Mouse (Mus musculus): Measurements from ENCODE around the gene Adgrg3. TPM values are rescaled to one million over a fixed set of nuclear protein-coding genes. Genes with fewer than 3 reads are reported as not detected.
A peak's percentile ranks its signal among the peaks of the same experiment; 100 is the strongest.

The Adgrg3 gene
- total RNA-seq, 2 experiments from 2014 or later, result 0.70 to 1.3 TPM

DNA sequence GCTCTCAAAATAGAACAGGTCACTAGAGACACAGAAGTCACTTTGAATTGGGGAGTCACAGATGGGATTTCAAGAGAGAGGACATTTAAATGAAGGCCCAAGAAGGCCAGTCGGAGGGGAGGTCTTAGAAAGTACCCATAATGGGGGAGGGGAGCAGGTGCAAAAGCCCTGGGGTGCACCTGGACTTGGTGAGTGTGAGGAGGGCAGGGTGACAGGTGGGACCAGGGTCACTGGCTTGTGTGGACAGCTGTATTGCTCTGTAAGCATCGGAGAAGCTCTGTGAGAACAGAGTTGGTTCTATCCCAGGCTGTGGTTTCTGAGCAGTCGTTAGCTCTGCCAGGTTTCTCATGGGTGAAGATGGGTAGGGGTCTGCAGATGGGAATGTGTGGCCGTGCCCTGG is 25.5 kb upstream of the Adgrg3 start:
- intact Hi-C loops (cut with DNase I), result no loop called here
- DNase-seq (ENCODE audit: low spot score), result no peak

DNA sequence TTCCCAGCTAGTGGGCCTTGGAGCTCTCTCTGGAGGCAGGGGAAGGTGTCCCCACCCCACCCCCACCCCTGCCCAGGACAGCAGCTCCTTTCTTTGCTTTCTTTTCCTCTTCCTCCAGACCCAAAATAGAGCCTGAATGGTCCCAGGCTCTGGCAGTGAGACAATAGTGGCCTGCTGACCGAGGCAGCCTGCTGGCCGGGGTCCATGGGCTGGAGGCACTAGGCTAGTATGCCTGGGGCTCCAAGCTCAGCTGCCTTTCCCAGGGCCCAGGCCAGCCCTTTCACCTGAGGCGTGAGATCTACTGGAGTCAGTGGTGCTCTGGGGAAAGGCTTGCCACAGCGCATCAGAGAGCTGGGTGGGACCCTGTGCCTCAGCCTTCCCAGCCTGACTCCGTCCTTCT is 25.0 kb upstream of the Adgrg3 start:
- DNase-seq (ENCODE audit: low spot score), result peak; percentile 71
- intact Hi-C loops (cut with DNase I), result no loop called here

DNA sequence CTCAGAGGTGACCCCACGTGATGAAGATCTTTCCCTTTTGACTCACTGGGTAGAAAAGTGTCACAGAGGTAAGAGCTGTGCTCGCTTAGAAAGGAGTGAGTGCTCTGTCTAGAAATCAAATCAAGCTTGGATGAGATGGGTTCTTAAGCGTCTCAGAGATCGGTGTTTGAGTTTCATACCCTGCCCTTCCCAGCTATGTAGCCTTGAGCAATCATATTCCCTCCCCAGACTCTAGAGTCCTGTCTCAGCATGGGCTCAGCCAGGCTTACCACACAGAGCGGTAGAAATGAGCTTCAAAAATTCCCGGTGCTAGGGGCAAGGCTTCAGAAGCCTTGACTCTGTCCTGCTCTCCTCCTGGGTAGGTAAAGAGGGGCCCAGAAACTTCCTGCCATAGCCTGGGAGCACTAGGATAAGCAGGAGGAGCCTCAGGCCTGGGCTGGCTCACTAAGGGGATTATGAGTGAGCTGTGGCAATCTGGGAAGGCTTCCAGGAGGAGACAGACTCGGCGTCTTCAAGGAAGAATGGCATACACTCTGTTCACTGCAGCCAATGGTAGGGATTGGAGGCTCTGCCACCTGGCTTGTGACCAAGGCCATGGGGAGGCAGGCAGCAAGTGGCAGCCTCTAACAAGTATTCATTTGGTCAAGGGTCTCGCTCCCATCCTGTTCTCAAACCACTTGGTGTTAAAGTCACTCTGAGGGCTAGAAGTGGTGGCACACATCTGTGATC is 24.3 kb upstream of the Adgrg3 start:
- intact Hi-C loops (cut with DNase I), result no loop called here

DNA sequence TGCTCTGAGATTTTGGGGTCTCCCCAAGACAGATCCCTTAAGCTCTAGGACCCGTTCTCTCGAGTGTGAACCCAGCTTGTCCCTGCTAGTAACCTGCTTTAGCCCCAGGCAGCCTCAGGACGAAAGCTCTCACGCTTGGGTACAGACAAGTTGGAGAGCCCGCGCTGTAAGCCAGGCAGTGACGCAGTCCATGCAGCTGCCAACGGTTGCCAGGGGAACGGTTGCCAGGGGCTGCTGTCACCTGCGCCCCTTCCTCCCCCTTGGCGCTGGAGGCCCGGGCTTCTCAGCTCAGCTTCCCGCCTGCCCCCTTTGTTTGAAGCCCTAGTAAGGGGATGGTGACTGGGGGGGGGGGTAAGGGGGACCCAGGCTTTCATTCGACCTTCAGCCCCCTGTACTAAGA is 23.5 kb upstream of the Adgrg3 start:
- intact Hi-C loops (cut with DNase I), result no loop called here
- no peak for DNase-seq (ENCODE audit: low spot score)

More for the DNA sequence above, 24.3 kb upstream of the Adgrg3 start:
- DNase-seq (ENCODE audit: low spot score), result no peak

DNA sequence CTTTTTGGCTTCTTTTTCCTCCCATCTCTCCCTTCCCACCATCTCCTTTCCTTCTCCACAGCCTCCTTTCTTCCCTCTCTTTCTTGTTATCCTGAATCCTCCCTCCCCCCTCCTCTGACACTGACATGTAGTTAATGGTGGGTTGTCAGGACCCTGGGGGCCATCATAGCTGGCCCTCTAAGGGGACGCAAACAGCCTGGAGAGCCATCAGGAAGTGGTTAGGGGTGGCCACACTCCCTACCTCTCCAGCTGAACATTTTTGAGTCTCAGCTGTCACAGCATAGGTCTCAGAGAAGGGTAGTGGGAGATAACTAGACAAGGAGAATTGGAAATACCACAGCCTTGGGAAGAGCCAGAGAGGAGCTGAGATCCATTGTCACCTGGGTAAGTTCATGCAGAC is 23.0 kb upstream of the Adgrg3 start:
- no peak for DNase-seq (ENCODE audit: low spot score)
- intact Hi-C loops (cut with DNase I), result no loop called here

DNA sequence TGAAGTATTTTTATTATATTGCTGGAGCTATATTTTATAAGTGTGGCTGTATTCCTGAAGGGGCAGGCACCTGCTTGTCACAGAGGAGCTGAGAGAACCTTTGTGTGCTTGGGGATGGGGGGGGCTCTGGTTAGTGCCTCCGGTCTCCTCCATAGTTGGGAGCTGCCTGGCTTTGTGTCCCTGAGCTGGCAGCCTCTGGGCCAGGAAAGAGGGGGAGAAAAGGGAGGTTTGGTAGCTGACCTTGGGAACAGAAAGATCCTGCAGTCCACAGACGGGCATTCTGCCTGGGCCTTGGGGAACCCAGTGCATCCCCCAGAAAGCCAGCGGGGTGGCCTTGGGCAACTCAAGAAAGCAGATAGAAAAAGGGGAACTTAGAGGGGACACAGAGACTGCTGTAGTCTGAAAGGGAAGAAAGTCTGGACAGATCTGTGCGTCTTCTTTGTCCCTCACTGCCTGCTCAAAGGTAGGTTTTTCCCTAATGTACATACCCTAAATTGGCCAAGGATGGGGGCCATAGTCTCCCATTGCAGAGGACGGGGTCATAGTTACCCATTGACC is 22.1 kb upstream of the Adgrg3 start:
- intact Hi-C loops (cut with DNase I), result no loop called here
- DNase-seq (ENCODE audit: low spot score), result no peak

DNA sequence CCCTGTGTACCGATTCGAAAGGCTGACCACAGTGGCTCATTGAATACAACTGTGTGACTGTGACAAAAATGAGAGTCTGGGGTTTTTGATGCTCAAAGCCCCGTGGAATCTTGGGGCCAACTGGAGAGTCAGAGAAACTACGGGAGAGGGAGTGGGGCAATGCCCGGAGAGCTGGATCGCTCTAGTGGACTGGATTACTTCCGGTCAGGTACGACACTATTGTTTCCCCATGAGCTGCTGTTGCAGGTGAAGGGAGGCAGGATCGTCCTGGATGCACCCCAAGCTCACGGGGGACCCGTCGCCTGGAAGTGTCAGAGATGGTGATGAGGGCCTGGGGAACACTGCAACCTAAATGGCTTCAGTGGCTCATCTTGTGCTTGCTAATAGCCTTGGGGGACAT is 21.5 kb upstream of the Adgrg3 start:
- no peak for DNase-seq (ENCODE audit: low spot score)
- intact Hi-C loops (cut with DNase I), result no loop called here

DNA sequence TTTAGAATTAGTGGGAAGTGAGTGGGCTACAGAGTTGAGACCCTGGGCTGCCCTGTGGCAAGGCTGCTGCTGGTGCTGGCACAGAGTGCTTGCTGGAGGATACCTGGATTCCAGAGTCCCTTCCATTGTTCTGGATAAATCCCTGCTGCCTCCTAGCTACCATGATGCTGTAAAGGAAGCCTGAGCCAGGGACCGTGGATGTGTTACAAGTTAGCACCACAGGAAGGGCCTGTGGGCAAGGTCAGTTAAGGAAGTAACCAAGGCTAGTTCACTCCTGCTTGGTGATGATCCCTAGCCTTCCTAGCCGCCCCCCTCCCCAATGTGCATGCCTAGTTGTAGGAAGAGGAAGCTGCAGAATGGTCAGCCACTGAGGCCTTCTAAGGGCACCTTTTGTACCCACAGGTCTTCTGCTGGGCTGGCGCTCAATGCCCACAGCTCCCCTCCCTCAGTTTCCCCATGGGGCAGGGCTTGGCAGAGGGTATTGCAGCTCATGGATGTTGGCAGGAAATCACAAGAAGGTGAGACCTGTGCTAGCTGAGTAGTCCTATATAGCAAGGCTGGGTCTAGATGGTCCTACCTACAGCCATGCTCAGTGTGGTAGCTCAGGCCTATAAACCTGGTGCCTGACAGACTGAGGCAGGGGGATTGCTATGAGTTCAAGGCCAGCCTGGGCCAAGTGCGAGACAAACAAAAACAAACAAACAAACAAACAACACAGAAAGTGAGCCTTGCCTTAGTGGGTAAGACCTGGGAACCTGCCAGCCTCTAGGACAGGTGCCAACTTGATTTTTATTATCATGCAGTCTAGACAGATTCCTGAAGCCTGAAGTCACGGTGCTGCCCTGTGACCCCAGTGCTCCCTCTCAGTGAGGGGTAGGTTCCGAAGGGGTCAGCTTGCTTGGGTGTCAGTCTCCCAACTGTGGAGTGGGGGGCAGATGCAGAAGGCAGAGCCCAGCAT is 20.3 kb upstream of the Adgrg3 start:
- DNase-seq (ENCODE audit: low spot score), result no peak
- intact Hi-C loops (cut with DNase I), result no loop called here

DNA sequence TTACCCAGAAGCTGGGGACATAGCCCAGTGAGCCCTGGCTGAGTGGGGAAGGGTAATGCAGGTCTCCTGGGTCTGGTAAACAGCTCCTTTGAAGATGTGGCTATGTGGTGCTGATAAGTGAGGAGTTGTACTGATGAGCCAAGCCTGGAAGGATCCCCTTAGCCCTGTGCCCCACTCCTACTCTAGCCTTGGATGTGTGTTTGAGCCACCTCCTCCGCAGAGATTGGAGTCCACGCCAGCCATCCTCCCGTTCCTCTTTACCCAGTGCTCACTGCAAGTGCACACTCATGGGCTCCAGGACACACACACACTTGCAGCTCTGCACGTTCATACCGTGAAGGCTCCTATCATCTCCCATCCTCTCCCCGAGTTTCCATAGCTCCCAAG is 19.6 kb upstream of the Adgrg3 start:
- intact Hi-C loops (cut with DNase I), result no loop called here
- DNase-seq (ENCODE audit: low spot score), result no peak

DNA sequence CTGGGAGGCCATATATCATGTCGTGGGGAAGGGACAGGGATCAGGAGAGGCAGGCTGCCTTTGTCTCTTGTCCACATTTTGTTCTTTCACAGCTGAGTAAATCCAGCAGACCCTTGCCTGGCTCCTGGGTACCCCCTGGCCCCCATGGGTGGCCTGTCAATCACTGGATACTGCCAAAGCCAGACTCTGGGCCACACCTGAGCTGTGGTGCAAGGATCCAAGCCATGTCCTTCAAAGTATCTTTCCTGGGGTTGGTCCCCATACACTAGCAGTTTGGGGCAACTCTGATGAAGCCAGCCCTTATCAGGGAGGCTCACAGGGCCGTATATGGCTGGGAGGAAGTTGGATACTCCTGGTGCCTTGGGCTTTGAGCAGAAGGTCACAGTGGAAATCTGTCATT is 19.1 kb upstream of the Adgrg3 start:
- no peak for DNase-seq (ENCODE audit: low spot score)
- intact Hi-C loops (cut with DNase I), result no loop called here

DNA sequence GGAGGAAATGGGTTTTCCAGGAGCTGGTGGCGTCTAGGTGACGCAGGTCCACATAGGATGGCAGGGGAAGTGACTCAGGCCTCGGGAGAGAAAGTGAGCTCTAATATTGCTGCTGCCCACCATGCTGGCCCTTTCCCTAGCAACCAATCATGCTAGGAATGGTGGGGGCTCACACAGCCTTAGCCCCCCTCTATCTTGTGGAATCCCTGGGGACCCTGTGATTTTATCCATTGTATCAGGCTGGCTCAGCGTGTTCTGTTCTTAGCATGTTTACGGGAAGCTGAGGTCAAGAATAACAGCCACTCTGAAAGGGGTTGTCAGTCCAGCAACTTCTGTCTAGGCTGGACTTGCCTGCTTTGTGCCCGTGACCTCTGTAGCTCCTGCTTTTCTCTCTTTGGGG is 18.5 kb upstream of the Adgrg3 start:
- peak; percentile 70 for DNase-seq (ENCODE audit: low spot score)
- intact Hi-C loops (cut with DNase I), result no loop called here

DNA sequence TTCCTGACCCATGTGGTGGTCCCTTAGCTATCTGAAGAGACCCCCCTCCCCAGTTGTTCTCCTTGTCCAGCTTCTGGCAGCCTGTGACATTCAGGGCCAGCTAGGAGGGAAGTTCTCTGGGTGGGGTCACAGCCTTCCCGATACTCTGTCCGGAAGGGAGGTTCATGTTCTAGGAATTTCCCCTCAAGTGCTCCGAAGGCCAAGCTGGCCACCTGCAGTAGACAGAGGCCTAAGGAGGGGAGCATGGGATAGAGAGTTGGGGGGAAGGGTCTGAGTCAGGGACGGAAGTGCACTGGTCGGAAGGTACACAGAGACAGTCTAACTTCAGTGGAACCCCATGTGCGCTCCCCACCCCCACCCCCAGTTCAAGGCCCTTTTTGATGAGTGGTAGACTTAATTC is 17.5 kb upstream of the Adgrg3 start:
- peak; percentile 64 for DNase-seq (ENCODE audit: low spot score)
- intact Hi-C loops (cut with DNase I), result loop anchor here (5.0 kb wide), 1 partner anchor 77 kb away; no protein-coding TSS in a partner anchor

DNA sequence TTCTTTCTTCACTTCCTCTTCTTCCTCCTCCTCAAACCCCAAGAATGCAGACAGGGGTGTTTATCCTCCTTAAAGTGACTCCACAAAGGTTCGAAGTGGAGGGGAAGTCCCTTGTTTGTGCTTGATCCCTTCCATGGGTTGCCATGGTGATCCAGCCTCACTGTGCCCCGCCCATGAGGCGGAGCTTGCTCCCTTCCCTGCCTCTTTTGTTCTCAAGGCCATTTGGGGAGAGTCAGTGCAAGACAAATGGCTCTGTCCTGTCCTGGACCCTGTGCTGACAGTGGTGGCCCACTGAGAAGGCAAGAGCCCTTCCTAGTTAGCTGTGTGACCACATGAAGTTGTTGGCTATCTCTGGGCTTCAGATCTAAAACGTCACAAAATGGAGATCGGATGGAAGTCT is 16.8 kb upstream of the Adgrg3 start:
- intact Hi-C loops (cut with DNase I), result loop anchor here (1.0 to 5.0 kb wide), 2 partner anchors 50 to 77 kb away; no protein-coding TSS in a partner anchor
- peak; percentile 68 for DNase-seq (ENCODE audit: low spot score)

DNA sequence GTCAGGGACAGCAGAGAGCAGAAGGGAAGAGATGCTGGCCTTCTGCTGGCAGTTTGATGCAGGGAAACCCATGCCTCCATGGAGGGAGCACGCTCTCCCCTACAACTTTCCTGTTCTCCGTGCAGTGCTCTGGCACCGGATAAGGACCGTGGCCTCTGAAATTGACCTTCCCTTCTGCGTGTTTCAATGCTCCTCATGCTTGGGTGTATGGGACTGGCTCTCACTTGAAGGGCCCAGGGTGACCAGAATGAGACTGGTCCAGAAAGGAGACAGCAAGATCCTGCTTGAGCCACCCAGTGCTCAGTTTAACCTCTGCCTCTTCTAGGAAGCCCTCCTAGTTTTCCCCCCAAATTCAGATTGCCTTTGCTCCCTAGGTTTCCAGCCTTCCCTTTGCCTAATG is 16.3 kb upstream of the Adgrg3 start:
- DNase-seq (ENCODE audit: low spot score), result no peak
- intact Hi-C loops (cut with DNase I), result loop anchor here (1.0 to 5.0 kb wide), 2 partner anchors 51 to 76 kb away; no protein-coding TSS in a partner anchor

DNA sequence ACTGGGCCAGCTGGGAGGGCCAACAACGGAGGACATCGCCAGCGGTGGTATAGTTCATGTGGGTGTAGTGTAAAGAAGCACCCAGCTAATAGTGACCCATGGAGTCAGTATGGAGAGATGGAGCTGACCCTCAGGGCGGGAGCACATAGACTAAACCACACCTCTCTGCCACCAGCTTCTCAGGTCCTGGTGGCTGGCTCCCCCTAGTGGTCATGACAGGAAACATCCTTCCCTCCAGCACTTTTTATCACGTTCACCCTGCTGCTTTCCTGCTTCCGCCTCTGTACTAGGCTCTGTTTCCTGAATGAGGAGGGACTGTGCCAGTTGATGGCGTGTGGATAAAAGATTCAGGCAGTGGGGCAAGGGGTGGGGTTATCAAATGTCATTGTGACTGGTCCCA is 15.8 kb upstream of the Adgrg3 start:
- peak; percentile 68 for DNase-seq (ENCODE audit: low spot score)
- intact Hi-C loops (cut with DNase I), result loop anchor here (1.0 to 5.0 kb wide), 2 partner anchors 51 to 76 kb away; no protein-coding TSS in a partner anchor

DNA sequence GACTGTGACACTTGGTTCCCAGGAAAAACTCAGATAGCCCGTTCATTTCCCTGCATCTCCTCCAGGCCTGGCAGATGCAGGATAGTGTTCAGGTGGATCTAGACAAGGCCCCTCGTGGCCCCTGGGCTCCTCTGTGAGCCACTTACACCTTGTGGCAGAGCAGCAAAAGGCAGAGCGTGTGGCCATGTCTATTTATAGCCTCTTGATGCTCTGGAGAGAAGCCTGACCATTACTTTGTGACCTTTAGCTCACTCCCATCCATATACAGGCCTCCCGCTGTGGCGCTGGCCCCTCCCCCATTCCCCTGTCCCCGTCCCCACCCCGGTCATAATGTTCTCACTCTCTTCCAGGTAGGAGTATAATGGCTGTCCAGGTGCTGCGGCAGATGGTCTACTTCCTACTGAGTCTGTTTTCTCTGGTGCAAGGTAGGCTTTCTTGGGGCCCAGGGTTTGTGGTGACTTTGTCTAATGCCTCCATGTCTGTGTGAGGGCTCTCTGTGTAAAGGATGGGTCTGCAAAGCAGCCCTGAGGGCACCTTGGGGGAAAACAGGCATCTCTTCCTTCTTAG is 15.3 kb upstream of the Adgrg3 start:
- intact Hi-C loops (cut with DNase I), result loop anchor here (5.0 kb wide), 1 partner anchor 75 kb away; no protein-coding TSS in a partner anchor
- DNase-seq (ENCODE audit: low spot score), result no peak

DNA sequence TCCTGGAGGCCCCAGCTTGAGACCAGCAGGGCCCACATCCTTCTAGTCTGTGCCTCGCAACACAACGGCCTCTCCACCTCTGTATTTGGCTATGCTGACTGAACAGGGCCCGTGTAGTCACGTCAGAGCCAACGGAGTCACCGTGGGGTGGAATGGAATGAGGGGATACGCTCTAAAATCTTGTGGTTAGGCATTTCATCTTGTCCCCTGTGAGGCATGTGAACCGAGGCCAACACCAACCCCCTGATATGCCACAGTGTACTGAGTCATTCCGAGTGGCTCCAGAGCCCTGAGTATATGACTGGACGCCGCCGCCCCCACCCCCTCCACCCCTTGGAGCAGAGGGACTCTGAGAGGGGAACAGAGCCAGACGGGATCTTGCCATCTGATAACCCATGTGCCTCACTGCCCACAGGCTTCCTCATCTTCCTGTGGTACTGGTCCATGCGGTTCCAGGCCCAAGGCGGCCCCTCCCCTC is 5.0 kb upstream of the Adgrg3 start:
- no peak for DNase-seq (ENCODE audit: low spot score)
- intact Hi-C loops (cut with DNase I), result no loop called here

DNA sequence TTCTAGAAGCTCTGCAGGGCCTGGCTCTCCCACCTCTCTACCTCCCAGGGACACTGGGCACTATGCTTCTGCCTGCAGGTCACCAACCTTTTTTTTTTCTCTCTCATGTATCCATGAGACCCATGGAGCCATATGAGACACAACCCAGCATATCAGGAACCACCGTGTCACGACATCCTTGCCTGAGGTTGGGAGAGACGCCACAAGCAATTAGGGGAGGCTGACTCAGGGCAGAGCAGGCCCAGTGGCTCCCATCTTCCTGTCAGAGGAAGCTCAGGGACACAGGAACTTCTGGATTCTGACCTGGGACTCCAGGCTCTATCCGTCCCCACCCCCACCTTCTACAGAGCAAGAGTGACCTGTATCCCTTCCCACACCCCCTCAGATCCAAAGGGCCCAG is 1.6 kb upstream of the Adgrg3 start:
- DNase-seq (ENCODE audit: low spot score), result no peak
- intact Hi-C loops (cut with DNase I), result no loop called here

DNA sequence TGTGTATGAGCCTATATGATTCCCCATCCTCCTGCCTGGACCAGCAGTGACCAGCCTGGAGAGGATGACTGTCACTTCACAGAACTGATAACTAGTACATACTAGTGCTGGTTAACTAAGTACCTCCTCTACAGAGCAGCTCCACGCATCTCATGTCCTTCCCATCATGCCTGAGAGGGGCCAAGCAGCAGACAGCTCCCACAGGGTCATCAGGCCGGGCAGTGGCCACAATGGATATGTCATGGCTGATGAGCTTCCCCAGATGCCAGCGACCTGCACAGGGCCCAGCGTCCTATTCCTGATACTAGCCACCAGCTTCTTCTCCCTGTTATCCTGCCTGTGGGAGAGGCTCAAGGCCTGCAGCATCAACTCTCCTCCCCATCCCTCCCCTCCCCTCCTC is 808 bp upstream of the Adgrg3 start:
- no peak for DNase-seq (ENCODE audit: low spot score)
- intact Hi-C loops (cut with DNase I), result no loop called here

DNA sequence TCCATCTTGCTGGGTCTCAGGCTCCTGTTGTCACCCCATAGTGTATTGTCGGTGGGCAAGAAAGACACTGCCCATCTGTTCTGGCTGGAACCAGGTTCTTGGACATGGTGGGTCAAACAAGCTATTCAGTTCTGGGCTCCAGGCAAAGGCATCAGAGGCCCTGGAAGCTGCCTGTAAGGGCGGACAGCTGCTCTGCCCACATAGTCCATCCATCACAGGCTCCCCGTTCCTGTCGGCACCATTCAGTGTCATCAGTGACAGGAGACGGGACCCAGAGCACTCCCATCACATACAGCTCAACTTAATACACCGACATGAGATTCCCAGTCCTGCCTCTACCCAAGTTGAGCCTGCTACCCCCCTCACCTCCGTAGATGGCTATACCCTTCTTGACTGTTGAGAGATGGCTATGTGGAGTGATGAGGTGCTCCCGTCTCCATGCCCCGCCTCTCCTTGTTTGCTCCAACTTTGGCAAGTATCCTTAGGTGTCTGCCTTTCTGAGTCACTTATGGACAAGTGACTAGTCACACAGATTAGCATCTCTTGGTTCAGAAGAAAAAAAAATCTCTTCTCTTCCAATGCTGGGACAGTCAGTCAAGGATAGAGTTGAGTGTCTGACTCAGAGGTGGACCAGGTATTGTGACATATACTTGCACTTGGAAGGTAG is 610 bp downstream of the Adgrg3 start:
- no peak for DNase-seq (ENCODE audit: low spot score)
- intact Hi-C loops (cut with DNase I), result no loop called here

Data from heart, postnatal 25 days (tissue).